Comparison of ENCODE assay signal across 9 mouse cellular contexts in the genomic region with DNA sequence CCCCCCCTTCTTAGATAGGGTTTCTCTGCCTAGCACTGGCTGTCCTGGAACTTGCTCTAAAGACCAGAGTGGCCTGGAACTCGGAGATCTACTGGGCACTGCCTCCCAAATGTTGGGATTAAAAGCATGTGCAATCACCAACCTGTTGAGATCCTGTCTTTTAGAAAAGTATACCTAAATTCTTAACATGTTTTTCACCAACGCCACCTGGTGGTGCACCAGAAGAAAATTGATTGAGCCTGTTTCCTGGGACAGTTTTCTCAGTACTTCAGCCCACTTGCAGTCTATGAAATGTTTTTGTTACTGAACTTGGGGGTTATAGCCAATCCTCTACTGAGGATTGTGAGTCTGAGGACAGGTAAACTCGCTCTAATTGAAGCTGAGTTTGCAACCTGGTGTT. TPM values are rescaled to one million over a fixed set of nuclear protein-coding genes. Genes with fewer than 3 reads are reported as not detected.
A peak's percentile ranks its signal among the peaks of the same experiment; 100 is the strongest.
DNase-seq lines count a peak whose midpoint lies in the region; ATAC-seq and TF ChIP-seq lines count a peak whose summit lies in the region.
"Had no signal": no experiment of that assay in that cellular context is flagged by ENCODE, and none has a peak within 500 bp of the region (broad histone marks: within the 10 kb centered on the region; RNA-seq: fewer than 3 reads in every experiment).

No protein-coding gene starts in this region.

- TF ChIP-seq RAD21 in CH12.LX (IDR thresholded peaks at IDR 0.05; ENCODE audit: low read depth, low read length), result peak; percentile 44

- in situ Hi-C loops in CH12.LX (cut with MboI; ENCODE audit: low pct_ligation_motif_present, low pct_unique_long_range_greater_than_20kb, low sequenced_read_pairs), result loop anchor here (5.0 to 25.0 kb wide), 4 partner anchors 92 to 702 kb away; a partner anchor contains a TSS

- TF ChIP-seq CTCF in layer of hippocampus, adult 2 months (conservative IDR thresholded peaks at IDR 0.05), result peak; percentile 69
- peak; percentile 39 to 72 for TF ChIP-seq CTCF in CH12.LX (conservative IDR thresholded peaks at IDR 0.05 in 1 of 2, IDR thresholded peaks at IDR 0.05 in 1 of 2; ENCODE audit: low read depth in 2 of 2, low read length in 2 of 2)

- no peaks in the 10 kb centered on the region for H3K79me2 ChIP-seq in CH12.LX (replicated peaks; ENCODE audit: control insufficient read depth, extremely low read depth, insufficient read depth, poor library complexity, severe bottlenecking)

- H3K36me3 ChIP-seq in CH12.LX (replicated peaks in 1 of 2; ENCODE audit: control insufficient read depth in 1 of 2, insufficient read depth in 1 of 2, low read length in 1 of 2), result peaks cover 0 to 20% of the 10 kb centered on the region in 2 experiments
- peaks cover 12% of the 10 kb centered on the region for H3K36me3 ChIP-seq in limb, embryonic 14.5 days (ENCODE audit: control insufficient read depth, insufficient read depth, low read length)
- H3K36me3 ChIP-seq in midbrain, embryonic 13.5 days, result peaks cover 14% of the 10 kb centered on the region

- H3K27ac ChIP-seq in layer of hippocampus, adult 2 months, result no peak overlapping the region
- H3K27ac ChIP-seq in CH12.LX (ENCODE audit: insufficient read depth, low read depth), result no peak overlapping the region
- H3K27ac ChIP-seq in limb, embryonic 14.5 days (replicated peaks; ENCODE audit: low read depth, low read length), result no peak overlapping the region
- H3K27ac ChIP-seq in midbrain, embryonic 13.5 days, result no peak overlapping the region
- H3K27ac ChIP-seq: limb, embryonic 13.5 days had no signal

- no peaks in the 10 kb centered on the region for H3K27me3 ChIP-seq in CH12.LX (replicated peaks)
- no peaks in the 10 kb centered on the region for H3K27me3 ChIP-seq in limb, embryonic 14.5 days (ENCODE audit: control insufficient read depth, insufficient read depth, low read length)
- H3K27me3 ChIP-seq in midbrain, embryonic 13.5 days, result no peaks in the 10 kb centered on the region
- H3K27me3 ChIP-seq: limb, embryonic 13.5 days had no signal

- H3K9me3 ChIP-seq in CH12.LX (replicated peaks; ENCODE audit: low read length), result no peaks in the 10 kb centered on the region
- no peaks in the 10 kb centered on the region for H3K9me3 ChIP-seq in limb, embryonic 14.5 days (ENCODE audit: control insufficient read depth, low read length)
- H3K9me3 ChIP-seq in midbrain, embryonic 13.5 days, result no peaks in the 10 kb centered on the region
- H3K9me3 ChIP-seq: limb, embryonic 13.5 days had no signal

- ATAC-seq in limb, embryonic 14.5 days (ENCODE audit: low FRiP score, low read depth), result no peak
- no peak for ATAC-seq in midbrain, embryonic 13.5 days

- peak; percentile 35 for DNase-seq in adrenal gland, postnatal 10 days
- no peak for DNase-seq in adrenal gland, adult 2 months
- DNase-seq in layer of hippocampus, adult 2 months (ENCODE audit: low spot score in 2 of 2), result no peak
- DNase-seq in layer of hippocampus, adult 9-10 months (ENCODE audit: low spot score), result no peak
- no peak for DNase-seq in CH12.LX (ENCODE audit: extremely low read depth)
- peak; percentile 46 for DNase-seq in limb, embryonic 14.5 days (ENCODE audit: low spot score)
- DNase-seq in Muller cell, postnatal 12 days (ENCODE audit: inconsistent ontology term), result no peak

- 29% methylated on average over 3 of the region's 3 CpGs for WGBS in limb, embryonic 14.5 days
- WGBS in midbrain, embryonic 13.5 days, result 35% methylated on average over 3 of the region's 3 CpGs

- TF ChIP-seq POLR2A in CH12.LX (IDR thresholded peaks at IDR 0.05; ENCODE audit: low read depth, low read length), result no peak
- no peak for TF ChIP-seq POLR2A in limb, embryonic 14.5 days (IDR thresholded peaks at IDR 0.05; ENCODE audit: borderline replicate concordance, extremely low read depth, insufficient read depth, insufficient read length)

- dilution Hi-C loops in CH12.LX (cut with MboI; ENCODE audit: extremely low pct_ligation_motif_present, extremely low pct_unique_long_range_greater_than_20kb, low sequenced_read_pairs), result no loop called here

- TF ChIP-seq EP300 in CH12.LX (IDR thresholded peaks at IDR 0.05; ENCODE audit: low read length), result no peak

- H3K4me1 ChIP-seq in CH12.LX (ENCODE audit: control insufficient read depth in 1 of 2, insufficient read depth in 2 of 2), result peaks cover 0 to 6% of the 10 kb centered on the region in 2 experiments; a peak in 1 of 4 replicates
- no peaks in the 10 kb centered on the region for H3K4me1 ChIP-seq in limb, embryonic 14.5 days (ENCODE audit: control insufficient read depth, insufficient read depth, low read length)
- H3K4me1 ChIP-seq in midbrain, embryonic 13.5 days (replicated peaks), result no peaks in the 10 kb centered on the region
- H3K4me1 ChIP-seq: limb, embryonic 13.5 days had no signal

- H3K4me2 ChIP-seq in CH12.LX (ENCODE audit: insufficient read depth, low read depth, poor library complexity, severe bottlenecking), result no peak overlapping the region
- H3K4me2 ChIP-seq in limb, embryonic 14.5 days (replicated peaks; ENCODE audit: low read depth, low read length, severe bottlenecking), result no peak overlapping the region
- no peak overlapping the region for H3K4me2 ChIP-seq in midbrain, embryonic 13.5 days (replicated peaks)
- H3K4me2 ChIP-seq: limb, embryonic 13.5 days had no signal

- no peak overlapping the region for H3K4me3 ChIP-seq in layer of hippocampus, adult 2 months
- H3K4me3 ChIP-seq in CH12.LX (replicated peaks in 1 of 3; ENCODE audit: low read depth in 2 of 3, low read length in 2 of 3, poor library complexity in 1 of 3), result no peak overlapping the region
- no peak overlapping the region for H3K4me3 ChIP-seq in limb, embryonic 14.5 days (replicated peaks; ENCODE audit: low read length)
- no peak overlapping the region for H3K4me3 ChIP-seq in midbrain, embryonic 13.5 days (replicated peaks)
- H3K4me3 ChIP-seq: limb, embryonic 13.5 days had no signal

- no peak overlapping the region for H3K9ac ChIP-seq in CH12.LX (ENCODE audit: insufficient read depth, low read depth)
- H3K9ac ChIP-seq in limb, embryonic 14.5 days (ENCODE audit: low read depth, low read length, severe bottlenecking), result no peak overlapping the region
- no peak overlapping the region for H3K9ac ChIP-seq in midbrain, embryonic 13.5 days (replicated peaks)
- H3K9ac ChIP-seq: limb, embryonic 13.5 days had no signal

TF ChIP-seq in CH12.LX, 34 proteins besides CTCF, POLR2A, EP300 and RAD21:
- TF ChIP-seq POLR2AphosphoS2 (IDR thresholded peaks at IDR 0.05; ENCODE audit: low read depth, low read length) (no peak), MXI1 (IDR thresholded peaks at IDR 0.05; ENCODE audit: low read depth, low read length) (no peak), SMC3 (IDR thresholded peaks at IDR 0.05; ENCODE audit: low read depth, low read length) (peak; percentile 52), MYC (IDR thresholded peaks at IDR 0.05; ENCODE audit: low read depth, low read length) (no peak)

RNA-seq across cellular contexts. Expression of a gene that starts 20.8 kb away (rescaled TPM):
- total RNA-seq in adrenal gland, postnatal 10 days (2021), result 10 to 100 TPM; 10.2 to 18.2 TPM
- 10 to 100 TPM; 10.2 to 16.5 TPM for total RNA-seq in adrenal gland, adult 2 months (2021)
- 4.2 and 6.9 TPM in 2 replicates for polyA plus RNA-seq in adrenal gland, adult 2 months (2012; rRNA removed)
- total RNA-seq in layer of hippocampus, adult 2 months (2021), result 10 to 100 TPM in 1 of 2 experiments, 1 to 10 TPM in 1; 8.3 to 10.7 TPM
- 0.92 and 0.93 TPM in 2 replicates for total RNA-seq in CH12.LX (2012; rRNA removed)
- 2.0 TPM in 2 replicates for total RNA-seq in CH12.LX (2014; rRNA removed)
- polyA plus RNA-seq in CH12.LX (2012; ENCODE audit: insufficient read length, low read depth), result 2.9 and 3.2 TPM in 2 replicates
- 32.3 and 33.3 TPM in 2 replicates for polyA plus RNA-seq in limb, embryonic 14.5 days (2012; rRNA removed)
- polyA plus RNA-seq in limb, embryonic 14.5 days (2014; fragmentation: Nextera tagmentation; extraction: Ambion mirVana), result 8.9 and 10.5 TPM in 2 replicates
- 14.5 and 17.1 TPM in 2 replicates for polyA plus RNA-seq in midbrain, embryonic 13.5 days (2015; fragmentation: Nextera tagmentation; extraction: Ambion mirVana)

RNA-seq across cellular contexts. Expression of a gene that starts 29.4 kb away (rescaled TPM):
- total RNA-seq in adrenal gland, postnatal 10 days (2021), result 10 to 100 TPM; 28.1 to 29.4 TPM
- total RNA-seq in adrenal gland, adult 2 months (2021), result 10 to 100 TPM; 19.8 to 21.4 TPM
- 1.2 and 1.5 TPM in 2 replicates for polyA plus RNA-seq in adrenal gland, adult 2 months (2012; rRNA removed)
- 1 to 10 TPM; 2.8 to 3.3 TPM for total RNA-seq in layer of hippocampus, adult 2 months (2021)
- total RNA-seq in CH12.LX (2012; rRNA removed) (57.5 and 66.6 TPM in 2 replicates), CH12.LX (2014; rRNA removed) (140 and 146 TPM in 2 replicates)
- polyA plus RNA-seq in CH12.LX (2012; ENCODE audit: insufficient read length, low read depth), result 64.7 and 82.3 TPM in 2 replicates
- 24.9 and 28.3 TPM in 2 replicates for polyA plus RNA-seq in limb, embryonic 14.5 days (2012; rRNA removed)
- polyA plus RNA-seq in limb, embryonic 14.5 days (2014; fragmentation: Nextera tagmentation; extraction: Ambion mirVana), result 69.9 and 81.1 TPM in 2 replicates
- 141 and 156 TPM in 2 replicates for polyA plus RNA-seq in midbrain, embryonic 13.5 days (2015; fragmentation: Nextera tagmentation; extraction: Ambion mirVana)

Comparison
In these comparisons a context has a peak if more than half of its experiments do, and no peak if none do; other contexts are left out.
1. DNase-seq: peak in adrenal gland, postnatal 10 days (single experiment) and limb, embryonic 14.5 days (single experiment); none in adrenal gland, adult 2 months (single experiment), layer of hippocampus, adult 2 months (0 of 2), layer of hippocampus, adult 9-10 months (single experiment), CH12.LX (single experiment) and Muller cell, postnatal 12 days (single experiment).
2. RNA of a gene that starts 29.4 kb away (total RNA-seq): 57.5 to 146 TPM in CH12.LX, 28.1 to 29.4 TPM in adrenal gland, postnatal 10 days and 19.8 to 21.4 TPM in adrenal gland, adult 2 months; 2.8 to 3.3 TPM in layer of hippocampus, adult 2 months; every median in the first group is over 4 times any median in the second.